Mouse (Mus musculus): Measurements from ENCODE around the gene Smim13. TPM values are rescaled to one million over a fixed set of nuclear protein-coding genes. Genes with fewer than 3 reads are reported as not detected.
"Not testable (repeated sequence)": the region's sequence is repeated elsewhere in the genome, so short reads cannot be mapped to it uniquely, and the experiment has no call there.

The Smim13 gene
- total RNA-seq (2021) (10 to 100 TPM in 1 of 2 experiments, 1 to 10 TPM in 1; 9.7 to 11.0 TPM), polyA plus RNA-seq (2012; rRNA removed) (6.2 and 8.1 TPM in 2 replicates)
- long read RNA-seq, full-length matches to known transcripts = 7 of 7 reads
- long read RNA-seq, partial matches to known transcripts = 0 of 7 reads
- long read RNA-seq, other reads (novel, unspliced or antisense) = 0 of 7 reads

DNA sequence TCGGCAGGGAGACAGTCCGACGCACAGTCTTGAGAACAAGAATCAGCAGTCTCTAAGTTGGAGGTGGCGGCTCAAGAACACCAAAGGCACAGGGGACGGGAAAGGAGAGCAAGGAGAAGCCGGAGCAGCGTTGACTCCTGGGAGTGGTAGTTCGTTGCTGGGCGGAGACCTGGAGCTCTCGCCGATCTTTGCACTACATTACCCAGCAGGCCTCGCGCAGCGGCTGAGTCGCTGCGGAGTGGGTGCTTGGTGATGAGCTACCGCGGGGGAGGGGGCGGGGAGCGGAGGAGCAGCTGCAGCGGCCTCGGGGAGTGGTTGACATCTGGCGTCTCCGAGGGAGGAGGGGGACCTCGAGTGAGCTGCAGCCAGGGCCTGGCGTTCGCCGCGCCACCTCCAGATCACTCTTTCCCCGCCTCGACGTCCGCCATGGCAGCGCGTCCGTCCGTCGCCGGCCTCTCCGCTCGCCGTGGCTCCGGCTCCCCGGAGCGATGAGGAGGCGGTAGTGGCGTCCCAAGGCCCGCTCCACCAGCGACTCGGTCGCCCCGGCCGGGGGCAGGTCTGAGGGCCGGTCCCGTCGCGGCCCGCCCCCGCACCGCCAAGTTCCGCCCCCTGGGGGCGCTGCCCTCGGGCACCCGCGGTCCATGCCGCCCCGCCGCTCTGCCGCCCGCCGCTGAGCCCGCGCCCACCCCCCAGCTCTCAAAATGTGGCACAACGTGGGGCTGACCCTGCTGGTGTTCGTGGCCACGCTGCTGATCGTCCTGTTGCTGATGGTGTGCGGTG lies at the start of gene Smim13:
Smim13 (plus strand) TSS at position 307 of the 780 bp plus-strand sequence.
- peak; percentile 95 for DNase-seq

- DNase-seq = no peak
These were observed 48.8 kb upstream of the Smim13 start for GRCm38 (mm10) chr13:41200861-41201260.

- DNase-seq = no peak
These were observed 46.4 kb upstream of the Smim13 start for GRCm38 (mm10) chr13:41203289-41203688.

DNA sequence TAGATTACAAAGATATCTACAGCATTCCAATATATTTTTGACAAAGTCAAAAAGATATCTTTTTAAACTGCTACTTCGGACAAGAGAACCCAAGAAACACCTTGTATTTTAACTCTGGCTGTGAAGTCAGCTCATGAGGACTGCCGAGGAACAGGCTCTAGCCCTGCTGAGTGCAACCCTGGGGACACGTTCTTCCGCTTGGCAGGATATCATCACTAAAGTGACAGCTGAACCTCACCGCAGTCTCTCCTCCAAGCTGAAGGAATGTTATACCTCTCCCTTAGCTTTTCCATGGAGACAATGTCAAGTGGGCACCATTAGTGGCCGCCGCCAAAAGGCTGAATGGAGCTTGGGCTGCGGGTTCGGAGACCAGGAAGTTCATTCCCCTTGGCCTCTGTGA lies 46.0 kb upstream of the Smim13 start:
- DNase-seq = no peak

GRCm38 (mm10) chr13:41205568-41205967 lies 44.1 kb upstream of the Smim13 start:
- not testable (repeated sequence) for DNase-seq

- DNase-seq = no peak
These were observed 43.4 kb upstream of the Smim13 start for GRCm38 (mm10) chr13:41206241-41206640.

GRCm38 (mm10) chr13:41211276-41211675 lies 38.4 kb upstream of the Smim13 start:
- DNase-seq = no peak

DNA sequence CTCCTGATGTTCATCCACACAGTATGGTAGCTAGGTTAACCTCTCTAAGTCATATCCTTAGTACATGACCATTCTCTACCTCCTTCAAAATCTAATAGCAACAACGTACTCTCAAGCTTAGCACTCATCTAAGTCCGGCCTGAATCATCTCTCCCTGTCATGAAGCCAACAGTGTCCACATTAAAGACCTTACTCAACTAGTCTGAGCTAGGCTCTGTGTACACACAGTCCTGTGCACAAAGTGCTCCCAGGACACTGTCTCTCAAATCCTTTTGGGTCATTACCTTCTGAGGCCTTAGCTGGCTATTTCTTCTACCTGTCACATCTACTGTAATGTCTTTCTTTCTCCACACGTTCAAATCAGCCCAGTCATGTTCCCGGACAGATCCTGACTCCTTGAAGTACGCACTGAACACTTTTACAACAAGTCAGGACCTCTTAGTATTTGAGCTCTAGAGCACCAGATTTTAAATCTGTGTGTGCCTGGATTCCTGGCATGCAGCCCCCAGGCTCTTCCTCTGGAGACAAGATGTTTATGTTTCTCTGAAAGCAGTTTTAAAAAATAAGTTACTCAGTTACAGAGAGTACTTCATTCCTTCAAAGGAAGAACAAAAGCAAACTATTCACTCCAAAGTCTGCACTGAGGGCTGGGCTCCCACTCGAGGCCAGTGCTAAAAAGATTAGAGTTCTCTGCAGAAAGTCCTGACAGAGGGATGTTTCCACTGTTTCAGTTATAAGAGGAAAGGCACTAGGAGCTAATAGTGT lies 36.9 kb upstream of the Smim13 start:
- no peak for DNase-seq

DNA sequence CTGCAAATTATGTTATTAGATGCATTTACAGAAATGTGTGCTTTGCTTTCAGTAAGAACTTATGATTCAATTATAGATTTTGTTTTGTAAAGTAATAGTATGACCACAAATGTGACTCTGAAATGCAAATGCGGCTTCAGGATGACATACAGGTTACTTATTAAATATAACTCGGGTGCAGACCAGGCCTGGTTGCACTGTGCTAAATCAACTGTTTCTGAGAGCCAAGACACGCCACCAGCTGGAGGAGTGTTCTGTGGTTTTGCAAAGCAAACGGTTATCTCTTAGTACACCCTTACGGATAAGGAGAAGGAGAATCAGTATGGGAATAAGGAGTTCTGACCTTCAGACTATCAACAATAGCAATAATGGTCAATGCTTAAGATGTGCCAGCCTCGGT lies 34.0 kb upstream of the Smim13 start:
- DNase-seq = no peak

DNA sequence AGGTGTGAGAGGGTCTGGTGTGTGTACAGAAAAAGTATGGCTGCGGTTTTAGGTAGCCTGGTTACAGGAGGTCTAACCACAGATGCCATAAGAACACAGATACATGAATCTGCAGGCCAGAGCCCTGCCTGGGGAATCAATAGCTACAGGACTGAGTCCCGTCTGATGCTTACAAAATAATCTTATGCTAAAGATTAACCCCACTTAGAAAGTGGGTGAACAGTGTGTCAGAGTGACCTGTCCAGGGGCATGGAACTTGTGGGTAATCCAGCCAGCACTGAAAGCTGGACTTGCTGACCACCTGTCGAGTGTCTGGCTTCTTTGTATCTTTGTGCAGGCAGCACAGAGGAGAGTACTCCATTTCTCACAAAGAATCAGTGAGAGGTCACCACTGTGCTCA lies 33.4 kb upstream of the Smim13 start:
- DNase-seq = no peak

DNA sequence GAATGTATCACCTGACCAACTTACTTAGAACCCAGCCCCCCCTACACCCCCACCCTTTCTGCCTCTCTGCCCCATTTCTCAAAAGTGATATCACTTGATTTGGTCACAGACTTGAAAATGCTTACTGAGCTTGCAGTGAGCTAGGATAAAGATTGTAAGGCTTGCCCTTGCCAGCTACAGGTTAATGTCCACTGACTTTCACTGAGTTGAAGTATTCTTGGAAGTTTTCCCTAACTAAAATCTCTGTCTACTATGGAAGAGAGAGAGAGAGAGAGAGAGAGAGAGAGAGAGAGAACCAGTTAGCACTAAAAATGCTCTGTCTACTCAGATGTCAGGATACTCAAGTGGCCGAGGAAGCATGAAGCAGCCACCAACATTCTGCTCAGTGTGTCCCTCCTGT lies 30.6 kb upstream of the Smim13 start:
- no peak for DNase-seq

DNA sequence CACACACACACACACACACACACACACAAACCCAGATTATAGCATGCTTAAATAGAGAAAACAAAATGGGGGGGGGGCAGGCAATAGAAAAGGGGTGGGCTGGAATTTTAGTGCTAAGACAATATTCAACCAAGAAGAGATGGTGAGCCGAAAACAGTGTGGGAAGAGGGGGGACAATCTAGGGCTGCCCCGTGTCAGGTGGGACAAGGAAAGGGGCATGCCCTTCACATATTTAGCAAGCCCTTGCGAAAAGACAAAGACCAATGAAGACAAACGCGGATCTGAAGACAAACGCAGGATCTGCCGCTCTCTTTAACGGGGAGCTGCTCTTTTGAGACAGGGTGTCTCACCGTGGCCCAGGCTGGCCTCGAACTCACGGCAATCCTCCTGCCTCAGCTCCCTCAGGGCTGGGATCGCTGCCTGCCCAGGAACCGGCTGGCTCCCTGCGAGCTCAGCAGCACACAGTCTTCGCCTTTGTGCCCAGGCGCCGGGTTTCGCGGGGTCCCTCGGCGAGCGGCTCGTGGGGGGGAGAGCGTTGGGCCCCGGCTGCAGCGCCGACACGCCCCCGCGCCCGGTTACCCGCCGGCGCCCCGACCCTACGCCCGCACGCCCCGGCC lies 29.8 kb upstream of the Smim13 start:
- DNase-seq = no peak

GRCm38 (mm10) chr13:41220304-41220834 lies 29.3 kb upstream of the Smim13 start, which contains the start of gene Elovl2:
TSS of gene Elovl2 (minus strand) at chr13:41220405.
- peak; percentile 85 for DNase-seq

- no peak for DNase-seq
These were observed 23.1 kb upstream of the Smim13 start for GRCm38 (mm10) chr13:41226513-41226912.

DNA sequence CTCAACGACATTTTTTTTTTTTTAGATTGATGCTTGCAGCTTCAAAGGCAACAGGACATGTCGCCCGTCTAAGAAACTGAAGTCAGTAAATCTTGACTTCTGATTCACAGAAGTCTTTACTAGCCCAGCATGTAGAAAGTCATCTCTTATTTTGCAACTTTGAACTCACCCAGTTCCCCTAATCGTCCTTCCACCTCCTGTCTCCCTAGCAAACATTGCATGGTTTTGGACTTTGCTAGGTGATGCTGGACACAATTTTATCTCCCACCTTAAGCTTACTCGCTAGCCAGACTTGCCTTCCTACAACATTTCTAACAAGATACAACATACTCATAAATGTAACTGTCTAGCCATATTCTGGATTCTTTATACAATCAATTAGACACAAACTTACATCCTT lies 21.6 kb upstream of the Smim13 start:
- DNase-seq = no peak

DNA sequence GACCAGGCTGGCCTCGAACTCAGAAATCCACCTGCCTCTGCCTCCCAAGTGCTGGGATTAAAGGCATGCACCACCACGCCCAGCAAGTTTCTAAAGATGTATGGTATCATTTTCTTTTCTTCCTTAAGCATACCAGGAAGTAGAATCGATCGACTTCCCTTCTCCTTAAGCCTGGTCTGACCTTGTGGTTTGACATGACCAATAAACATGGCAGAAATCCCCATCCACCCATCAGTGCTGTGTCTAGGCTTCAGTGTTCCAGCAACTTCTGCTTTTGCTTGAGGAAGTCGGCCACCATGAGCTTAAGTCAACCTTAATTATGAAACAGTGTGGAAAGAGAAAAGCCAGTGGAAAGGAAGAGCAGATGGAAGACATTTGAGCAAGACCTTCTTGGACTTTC lies 19.4 kb upstream of the Smim13 start:
- no peak for DNase-seq

GRCm38 (mm10) chr13:41231389-41231983 lies 18.2 kb upstream of the Smim13 start:
- DNase-seq = no peak

GRCm38 (mm10) chr13:41232209-41232608 lies 17.4 kb upstream of the Smim13 start:
- DNase-seq = no peak

- DNase-seq = no peak
These were observed 16.4 kb upstream of the Smim13 start for GRCm38 (mm10) chr13:41233241-41233640.

- no peak for DNase-seq
These were observed 14.5 kb upstream of the Smim13 start for GRCm38 (mm10) chr13:41235181-41235580.

DNA sequence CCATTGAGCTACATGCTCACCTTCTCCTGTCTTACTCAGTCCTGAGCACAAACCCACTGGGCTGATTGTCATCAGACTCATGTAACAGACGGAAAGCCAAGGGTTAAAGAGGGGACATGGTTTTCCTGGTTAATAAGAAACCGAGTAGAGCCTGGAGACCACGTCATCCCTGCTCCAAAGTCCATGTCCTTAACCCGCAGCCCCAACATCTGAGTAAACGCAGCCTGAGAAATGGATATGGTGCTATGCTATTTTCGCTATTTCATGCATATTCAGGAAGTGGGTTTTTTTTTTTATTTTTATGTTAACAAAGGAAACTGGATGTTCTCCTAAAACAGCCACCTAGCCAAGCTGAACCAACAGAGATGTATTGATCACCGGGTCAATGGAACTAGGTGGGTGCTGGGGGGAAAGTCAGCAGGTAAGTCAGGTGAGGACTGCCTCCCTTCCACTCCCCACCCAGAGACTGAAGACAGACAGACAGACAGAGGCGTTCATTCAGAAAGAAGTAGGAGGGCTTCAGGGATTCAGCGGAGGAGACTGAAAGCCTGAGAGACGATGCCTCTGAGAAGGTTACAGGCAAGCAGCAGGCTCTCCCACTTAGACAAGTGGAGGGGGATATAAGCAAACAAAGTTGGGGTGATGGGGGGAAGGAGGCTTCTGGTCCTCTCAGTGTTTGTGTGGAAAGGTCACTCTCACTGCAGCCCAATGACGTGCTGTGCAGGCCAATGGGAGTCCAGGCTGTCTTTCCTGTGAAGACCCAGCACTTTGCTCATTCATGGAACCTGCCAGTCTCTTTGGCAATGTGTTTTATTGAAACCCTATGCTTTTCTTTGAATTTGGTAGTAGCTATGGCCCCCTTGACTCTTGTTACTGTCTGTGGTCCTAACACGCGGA lies 13.6 kb upstream of the Smim13 start:
- no peak for DNase-seq
